Mouse (Mus musculus): ENCODE measurements around the gene Gm21746.
"Not testable (repeated sequence)": the region's sequence is repeated elsewhere in the genome, so short reads cannot be mapped to it uniquely, and the experiment has no call there.

Gene Gm21746

GRCm38 (mm10) chrY:6237895-6238294, at the start of gene Gm21746:
Gene Gm21746 (minus strand): TSS chrY:6237995.
- not testable (repeated sequence) for DNase-seq (ENCODE audit: low spot score in 2 of 2)

GRCm38 (mm10) chrY:6266798-6267197, 29.0 kb upstream of the Gm21746 start, which contains the start of gene Gm20873:
Gene Gm20873 (plus strand): TSS chrY:6267098.
- not testable (repeated sequence) for DNase-seq (ENCODE audit: low spot score in 2 of 2)
